ENCODE assay signal across 10 mouse cellular contexts in the genomic region with DNA sequence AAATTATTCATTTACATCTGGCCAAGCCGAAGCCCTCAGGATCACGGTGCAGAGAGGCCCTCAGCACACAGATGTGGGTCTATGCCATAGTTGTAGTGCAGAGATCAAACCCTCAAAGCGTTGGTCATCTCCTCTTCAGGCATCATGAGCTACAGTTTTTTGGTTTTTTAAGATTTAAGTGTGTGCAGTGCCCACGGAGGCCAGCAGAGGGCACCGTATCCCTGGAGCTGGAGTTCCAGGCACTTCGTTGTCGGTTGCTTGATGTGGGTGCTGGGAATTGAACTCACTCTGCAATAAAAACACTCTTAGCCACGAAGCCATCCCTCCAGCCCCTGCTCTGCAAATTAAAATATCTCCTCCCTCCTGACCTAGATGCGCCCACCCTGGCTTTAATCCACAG. TPM values are rescaled to one million over a fixed set of nuclear protein-coding genes. Genes with fewer than 3 reads are reported as not detected.
DNase-seq lines count a peak whose midpoint lies in the region; ATAC-seq and TF ChIP-seq lines count a peak whose summit lies in the region.
"Had no signal": no experiment of that assay in that cellular context is flagged by ENCODE, and none has a peak within 500 bp of the region (broad histone marks: within the 10 kb centered on the region; RNA-seq: fewer than 3 reads in every experiment).

No protein-coding gene starts in this region.

- H3K36me3 ChIP-seq in limb, embryonic 11.5 days (ENCODE audit: control insufficient read depth, insufficient read depth, low read length) = no peaks in the 10 kb centered on the region
- no peaks in the 10 kb centered on the region for H3K36me3 ChIP-seq in forebrain, embryonic 14.5 days (ENCODE audit: control insufficient read depth, insufficient read depth, low read length)

- WGBS in lung, adult 2 months = 33% methylated on average over 9 of the region's 9 CpGs
- 31% methylated on average over 9 of the region's 9 CpGs for WGBS in limb, embryonic 11.5 days
- 48% methylated on average over 9 of the region's 9 CpGs for WGBS in forebrain, embryonic 14.5 days

- no peak for TF ChIP-seq POLR2A in lung, adult 2 months (IDR thresholded peaks at IDR 0.05; ENCODE audit: borderline replicate concordance, extremely low read depth, low read depth, low read length)

- no peak overlapping the region for H3K4me3 ChIP-seq in lung, adult 2 months (replicated peaks; ENCODE audit: extremely low read depth, low read depth, low read length)
- no peak overlapping the region for H3K4me3 ChIP-seq in limb, embryonic 11.5 days (ENCODE audit: low read depth, low read length)
- no peak overlapping the region for H3K4me3 ChIP-seq in forebrain, embryonic 14.5 days (ENCODE audit: low read depth, low read length)

- TF ChIP-seq CTCF in lung, adult 2 months (IDR thresholded peaks at IDR 0.05; ENCODE audit: insufficient read depth, low read length) = peak; percentile 57

- H3K27me3 ChIP-seq in limb, embryonic 11.5 days (ENCODE audit: control insufficient read depth, insufficient read depth, low read length) = no peaks in the 10 kb centered on the region
- H3K27me3 ChIP-seq in forebrain, embryonic 14.5 days (replicated peaks; ENCODE audit: control insufficient read depth, insufficient read depth, low read length) = no peaks in the 10 kb centered on the region
- H3K27me3 ChIP-seq: megakaryocyte, embryonic 14.5 days had no signal

- no peaks in the 10 kb centered on the region; the same call in 1 of the 2 replicates for H3K9me3 ChIP-seq in limb, embryonic 11.5 days (ENCODE audit: control insufficient read depth, low read length)
- H3K9me3 ChIP-seq in forebrain, embryonic 14.5 days (replicated peaks; ENCODE audit: control insufficient read depth, low read length) = no peaks in the 10 kb centered on the region

- no peaks in the 10 kb centered on the region for H3K4me1 ChIP-seq in lung, adult 2 months (ENCODE audit: control insufficient read depth, insufficient read depth, low read length)
- no peaks in the 10 kb centered on the region for H3K4me1 ChIP-seq in limb, embryonic 11.5 days (ENCODE audit: control insufficient read depth, insufficient read depth, low read length)
- no peaks in the 10 kb centered on the region for H3K4me1 ChIP-seq in forebrain, embryonic 14.5 days (ENCODE audit: control insufficient read depth, insufficient read depth, low read length)
- H3K4me1 ChIP-seq: megakaryocyte, embryonic 14.5 days had no signal

- no peak overlapping the region for H3K9ac ChIP-seq in limb, embryonic 11.5 days (ENCODE audit: low read length)
- no peak overlapping the region for H3K9ac ChIP-seq in forebrain, embryonic 14.5 days (ENCODE audit: low read length)

- no peak overlapping the region for H3K4me2 ChIP-seq in limb, embryonic 11.5 days (ENCODE audit: low read depth, severe bottlenecking)
- no peak overlapping the region for H3K4me2 ChIP-seq in forebrain, embryonic 14.5 days (ENCODE audit: low read length)

- ATAC-seq in frontal cortex, adult (ENCODE audit: low TSS enrichment) = no peak
- ATAC-seq in limb, embryonic 11.5 days (ENCODE audit: insufficient number of reproducible peaks, low FRiP score, low TSS enrichment, low read depth) = no peak
- ATAC-seq in forebrain, embryonic 14.5 days = no peak

- DNase-seq in frontal cortex, postnatal 36 days (ENCODE audit: low spot score in 2 of 2) = peak; percentile 37 to 53
- DNase-seq in lung, adult 2 months = no peak
- no peak for DNase-seq in lung, adult 18-20 months
- DNase-seq in ZHBTc4 (ENCODE audit: low read depth, low spot score) (peak; percentile 82), MN1 (ENCODE audit: low spot score) (no peak)
- peak; percentile 62 for DNase-seq in limb, embryonic 11.5 days (ENCODE audit: low spot score)
- DNase-seq in forebrain, embryonic 14.5 days (ENCODE audit: low spot score) = no peak
- DNase-seq: cerebellum, adult 9-11 months had no signal

- H3K27ac ChIP-seq in limb, embryonic 11.5 days (replicated peaks; ENCODE audit: low read depth, low read length) = no peak overlapping the region
- H3K27ac ChIP-seq in forebrain, embryonic 14.5 days (ENCODE audit: low read depth, low read length) = no peak overlapping the region

RNA-seq across cellular contexts. Expression of a gene that starts 58.3 kb away (rescaled TPM):
- 5.3 and 5.5 TPM in 2 replicates for polyA plus RNA-seq in lung, adult 2 months (2012; rRNA removed)
- polyA plus RNA-seq in limb, embryonic 11.5 days (2014; fragmentation: Nextera tagmentation; extraction: Ambion mirVana) = 0.47 and 0.60 TPM in 2 replicates
- 0.86 and 1.1 TPM in 2 replicates for polyA plus RNA-seq in forebrain, embryonic 14.5 days (2014; fragmentation: Nextera tagmentation; extraction: Ambion mirVana)

Comparison
In these comparisons a context has a peak if more than half of its experiments do, and no peak if none do; other contexts are left out.
1. DNase-seq: peak in frontal cortex, postnatal 36 days (2 of 2), ZHBTc4 (single experiment) and limb, embryonic 11.5 days (single experiment); none in lung, adult 2 months (single experiment), lung, adult 18-20 months (0 of 2), MN1 (single experiment) and forebrain, embryonic 14.5 days (single experiment).